Mouse (Mus musculus): ENCODE measurements around the gene Hap1. TPM values are rescaled to one million over a fixed set of nuclear protein-coding genes. Genes with fewer than 3 reads are reported as not detected.
"Not testable (repeated sequence)": the region's sequence is repeated elsewhere in the genome, so short reads cannot be mapped to it uniquely, and the experiment has no call there.

Hap1 gene
- polyA plus RNA-seq, 1 experiment = 1.0 TPM

GRCm38 (mm10) chr11:100335731-100336130, 20.2 kb downstream of the Hap1 start:
- Histone ChIP-seq H3K4me3 (no peak overlapping the region), H3K27me3 (ENCODE audit: control insufficient read depth, insufficient read depth, insufficient read length) (peaks cover 18% of the 10 kb centered on the region), H3K79me2 (ENCODE audit: control insufficient read depth, insufficient read depth) (no peaks in the 10 kb centered on the region)

GRCm38 (mm10) chr11:100333944-100334457, 21.9 kb downstream of the Hap1 start, which contains the start of gene Gast:
TSS of gene Gast (plus strand) at chr11:100334407.
- H3K4me3 ChIP-seq = no peak within 1 kb of the TSS
- H3ac ChIP-seq (ENCODE audit: control insufficient read depth, insufficient read length) = no peak within 1 kb of the TSS
- H3K4me2 ChIP-seq (ENCODE audit: low read depth) = no peak within 1 kb of the TSS
- no peaks in the 10 kb centered on the region for H3K79me2 ChIP-seq (ENCODE audit: control insufficient read depth, insufficient read depth)
- TF ChIP-seq SRF (IDR thresholded peaks at IDR 0.05; ENCODE audit: control insufficient read depth, insufficient read length, low read depth) (no peak), CEBPB (IDR thresholded peaks at IDR 0.05; ENCODE audit: insufficient read depth, poor library complexity, severe bottlenecking) (no peak), REST (IDR thresholded peaks at IDR 0.05; ENCODE audit: insufficient read depth, insufficient read length) (no peak), MYOG (IDR thresholded peaks at IDR 0.05; ENCODE audit: control insufficient read depth in 1 of 3, insufficient read depth in 1 of 3, insufficient read length in 2 of 3, low read depth in 2 of 3) (no peak), USF1 (IDR thresholded peaks at IDR 0.05; ENCODE audit: low read depth) (no peak), TCF3 (IDR thresholded peaks at IDR 0.05; ENCODE audit: insufficient read length, low read depth) (no peak), POLR2AphosphoS2 (IDR thresholded peaks at IDR 0.05; ENCODE audit: insufficient read length, low read depth) (no peak), MAX (IDR thresholded peaks at IDR 0.05; ENCODE audit: low read depth) (no peak), POLR2A (IDR thresholded peaks at IDR 0.05; ENCODE audit: insufficient read length, low read depth) (no peak), MYOD1 (IDR thresholded peaks at IDR 0.05; ENCODE audit: control insufficient read depth in 1 of 3, insufficient read length in 2 of 3, low read depth in 2 of 3) (no peak), E2F4 (IDR thresholded peaks at IDR 0.05; ENCODE audit: insufficient read depth) (no peak), TCF12 (IDR thresholded peaks at IDR 0.05; ENCODE audit: insufficient read depth, poor library complexity, severe bottlenecking) (no peak)
- H3K36me3 ChIP-seq (ENCODE audit: control insufficient read depth, insufficient read depth) = no peaks in the 10 kb centered on the region
- peaks cover 9% of the 10 kb centered on the region for H3K27me3 ChIP-seq (ENCODE audit: control insufficient read depth, insufficient read depth, insufficient read length)

More at GRCm38 (mm10) chr11:100335731-100336130, 20.2 kb downstream of the Hap1 start:
- no peak overlapping the region for H3ac ChIP-seq (ENCODE audit: control insufficient read depth, insufficient read length)
- TF ChIP-seq MAX (IDR thresholded peaks at IDR 0.05; ENCODE audit: low read depth) = no peak
- TF ChIP-seq POLR2AphosphoS2 (IDR thresholded peaks at IDR 0.05; ENCODE audit: insufficient read length, low read depth) = no peak
- no peak for TF ChIP-seq POLR2A (IDR thresholded peaks at IDR 0.05; ENCODE audit: insufficient read length, low read depth)
- TF ChIP-seq MYOD1 (IDR thresholded peaks at IDR 0.05; ENCODE audit: control insufficient read depth in 1 of 3, insufficient read length in 2 of 3, low read depth in 2 of 3) = no peak
- TF ChIP-seq MYOG (IDR thresholded peaks at IDR 0.05; ENCODE audit: control insufficient read depth in 1 of 3, insufficient read depth in 1 of 3, insufficient read length in 2 of 3, low read depth in 2 of 3) = no peak
- no peak for TF ChIP-seq E2F4 (IDR thresholded peaks at IDR 0.05; ENCODE audit: insufficient read depth)
- no peak for TF ChIP-seq SRF (IDR thresholded peaks at IDR 0.05; ENCODE audit: control insufficient read depth, insufficient read length, low read depth)
- no peak for TF ChIP-seq CEBPB (IDR thresholded peaks at IDR 0.05; ENCODE audit: insufficient read depth, poor library complexity, severe bottlenecking)
- H3K4me2 ChIP-seq (ENCODE audit: low read depth) = no peak overlapping the region
- no peaks in the 10 kb centered on the region for H3K36me3 ChIP-seq (ENCODE audit: control insufficient read depth, insufficient read depth)

GRCm38 (mm10) chr11:100332766-100333515, 23.0 kb downstream of the Hap1 start:
- Histone ChIP-seq H3K27me3 (ENCODE audit: control insufficient read depth, insufficient read depth, insufficient read length) (no peaks in the 10 kb centered on the region), H3ac (ENCODE audit: control insufficient read depth, insufficient read length) (no peak overlapping the region), H3K36me3 (ENCODE audit: control insufficient read depth, insufficient read depth) (no peaks in the 10 kb centered on the region), H3K79me2 (ENCODE audit: control insufficient read depth, insufficient read depth) (no peaks in the 10 kb centered on the region), H3K4me2 (ENCODE audit: low read depth) (no peak overlapping the region), H3K4me3 (no peak overlapping the region)
- TF ChIP-seq REST (IDR thresholded peaks at IDR 0.05; ENCODE audit: insufficient read depth, insufficient read length) = no peak

- not testable (repeated sequence) for H3K79me2 ChIP-seq (ENCODE audit: control insufficient read depth, insufficient read depth); H3ac ChIP-seq (ENCODE audit: control insufficient read depth, insufficient read length); H3K4me2 ChIP-seq (ENCODE audit: low read depth); H3K27me3 ChIP-seq (ENCODE audit: control insufficient read depth, insufficient read depth, insufficient read length); H3K36me3 ChIP-seq (ENCODE audit: control insufficient read depth, insufficient read depth); H3K4me3 ChIP-seq
Measured at GRCm38 (mm10) chr11:100330816-100331375, 25.0 kb downstream of the Hap1 start.

- H3K79me2 ChIP-seq (ENCODE audit: control insufficient read depth, insufficient read depth) = no peaks in the 10 kb centered on the region
- TF ChIP-seq MYOD1 (IDR thresholded peaks at IDR 0.05; ENCODE audit: control insufficient read depth in 1 of 3, insufficient read length in 2 of 3, low read depth in 2 of 3) (no peak), SRF (IDR thresholded peaks at IDR 0.05; ENCODE audit: control insufficient read depth, insufficient read length, low read depth) (no peak), REST (IDR thresholded peaks at IDR 0.05; ENCODE audit: insufficient read depth, insufficient read length) (no peak), TCF3 (IDR thresholded peaks at IDR 0.05; ENCODE audit: insufficient read length, low read depth) (no peak), USF1 (IDR thresholded peaks at IDR 0.05; ENCODE audit: low read depth) (no peak), E2F4 (IDR thresholded peaks at IDR 0.05; ENCODE audit: insufficient read depth) (no peak), POLR2A (IDR thresholded peaks at IDR 0.05; ENCODE audit: insufficient read length, low read depth) (no peak), MYOG (IDR thresholded peaks at IDR 0.05; ENCODE audit: control insufficient read depth in 1 of 3, insufficient read depth in 1 of 3, insufficient read length in 2 of 3, low read depth in 2 of 3) (no peak), POLR2AphosphoS2 (IDR thresholded peaks at IDR 0.05; ENCODE audit: insufficient read length, low read depth) (no peak), CEBPB (IDR thresholded peaks at IDR 0.05; ENCODE audit: insufficient read depth, poor library complexity, severe bottlenecking) (no peak), TCF12 (IDR thresholded peaks at IDR 0.05; ENCODE audit: insufficient read depth, poor library complexity, severe bottlenecking) (no peak), MAX (IDR thresholded peaks at IDR 0.05; ENCODE audit: low read depth) (no peak)
- H3K4me3 ChIP-seq = no peak overlapping the region
- H3ac ChIP-seq (ENCODE audit: control insufficient read depth, insufficient read length) = no peak overlapping the region
- H3K27me3 ChIP-seq (ENCODE audit: control insufficient read depth, insufficient read depth, insufficient read length) = no peaks in the 10 kb centered on the region
- no peak overlapping the region for H3K4me2 ChIP-seq (ENCODE audit: low read depth)
- H3K36me3 ChIP-seq (ENCODE audit: control insufficient read depth, insufficient read depth) = no peaks in the 10 kb centered on the region
Measured at GRCm38 (mm10) chr11:100330235-100330634, 25.7 kb downstream of the Hap1 start.
